Mouse (Mus musculus): Measurements from ENCODE around the gene Dlg1. TPM values are rescaled to one million over a fixed set of nuclear protein-coding genes. Genes with fewer than 3 reads are reported as not detected.
"Not testable (repeated sequence)": the region's sequence is repeated elsewhere in the genome, so short reads cannot be mapped to it uniquely, and the experiment has no call there.

The Dlg1 gene
- polyA plus RNA-seq, 1 experiment, result 12.9 TPM

GRCm38 (mm10) chr16:31697341-31697740, 34.1 kb downstream of the Dlg1 start:
- TF ChIP-seq CTCF (IDR thresholded peaks at IDR 0.05; ENCODE audit: control insufficient read depth, insufficient read depth, insufficient replicate concordance, low read depth, low read length) (no peak), POLR2A (IDR thresholded peaks at IDR 0.05; ENCODE audit: control insufficient read depth, low read depth, low read length) (no peak)
- H3K36me3 ChIP-seq (ENCODE audit: control insufficient read depth, insufficient read depth, low read length), result no peaks in the 10 kb centered on the region
- H3K27me3 ChIP-seq (ENCODE audit: control insufficient read depth, insufficient read depth, low read length), result no peaks in the 10 kb centered on the region
- H3K27ac ChIP-seq (ENCODE audit: control insufficient read depth, insufficient read depth, low read depth, low read length), result no peak overlapping the region
- no peak overlapping the region for H3K4me3 ChIP-seq (ENCODE audit: control insufficient read depth, low read depth, low read length)
- H3K4me1 ChIP-seq (ENCODE audit: control insufficient read depth, insufficient read depth, low read length), result no peaks in the 10 kb centered on the region

- H3K27me3 ChIP-seq (ENCODE audit: control insufficient read depth, insufficient read depth, low read length), result no peaks in the 10 kb centered on the region
- H3K36me3 ChIP-seq (ENCODE audit: control insufficient read depth, insufficient read depth, low read length), result no peaks in the 10 kb centered on the region
- no peak for TF ChIP-seq POLR2A (IDR thresholded peaks at IDR 0.05; ENCODE audit: control insufficient read depth, low read depth, low read length)
- TF ChIP-seq CTCF (IDR thresholded peaks at IDR 0.05; ENCODE audit: control insufficient read depth, insufficient read depth, insufficient replicate concordance, low read depth, low read length), result no peak
- no peak overlapping the region for H3K27ac ChIP-seq (ENCODE audit: control insufficient read depth, insufficient read depth, low read depth, low read length)
- H3K4me1 ChIP-seq (ENCODE audit: control insufficient read depth, insufficient read depth, low read length), result no peaks in the 10 kb centered on the region
- H3K4me3 ChIP-seq (ENCODE audit: control insufficient read depth, low read depth, low read length), result no peak overlapping the region
These were observed 42.0 kb downstream of the Dlg1 start for GRCm38 (mm10) chr16:31705213-31705612.

- Histone ChIP-seq H3K4me3 (ENCODE audit: control insufficient read depth, low read depth, low read length) (no peak overlapping the region), H3K36me3 (ENCODE audit: control insufficient read depth, insufficient read depth, low read length) (no peaks in the 10 kb centered on the region)
- TF ChIP-seq POLR2A (IDR thresholded peaks at IDR 0.05; ENCODE audit: control insufficient read depth, low read depth, low read length) (no peak), CTCF (IDR thresholded peaks at IDR 0.05; ENCODE audit: control insufficient read depth, insufficient read depth, insufficient replicate concordance, low read depth, low read length) (no peak)
These were observed 42.7 kb downstream of the Dlg1 start for GRCm38 (mm10) chr16:31705904-31706303.

GRCm38 (mm10) chr16:31707326-31707725, 44.1 kb downstream of the Dlg1 start:
- TF ChIP-seq POLR2A (IDR thresholded peaks at IDR 0.05; ENCODE audit: control insufficient read depth, low read depth, low read length), result no peak
- TF ChIP-seq CTCF (IDR thresholded peaks at IDR 0.05; ENCODE audit: control insufficient read depth, insufficient read depth, insufficient replicate concordance, low read depth, low read length), result no peak
- H3K27me3 ChIP-seq (ENCODE audit: control insufficient read depth, insufficient read depth, low read length), result no peaks in the 10 kb centered on the region
- H3K4me1 ChIP-seq (ENCODE audit: control insufficient read depth, insufficient read depth, low read length), result no peaks in the 10 kb centered on the region
- no peak overlapping the region for H3K4me3 ChIP-seq (ENCODE audit: control insufficient read depth, low read depth, low read length)
- H3K27ac ChIP-seq (ENCODE audit: control insufficient read depth, insufficient read depth, low read depth, low read length), result no peak overlapping the region
- H3K36me3 ChIP-seq (ENCODE audit: control insufficient read depth, insufficient read depth, low read length), result no peaks in the 10 kb centered on the region

More at GRCm38 (mm10) chr16:31705904-31706303, 42.7 kb downstream of the Dlg1 start:
- H3K27me3 ChIP-seq (ENCODE audit: control insufficient read depth, insufficient read depth, low read length), result no peaks in the 10 kb centered on the region
- H3K27ac ChIP-seq (ENCODE audit: control insufficient read depth, insufficient read depth, low read depth, low read length), result no peak overlapping the region
- no peaks in the 10 kb centered on the region for H3K4me1 ChIP-seq (ENCODE audit: control insufficient read depth, insufficient read depth, low read length)

DNA sequence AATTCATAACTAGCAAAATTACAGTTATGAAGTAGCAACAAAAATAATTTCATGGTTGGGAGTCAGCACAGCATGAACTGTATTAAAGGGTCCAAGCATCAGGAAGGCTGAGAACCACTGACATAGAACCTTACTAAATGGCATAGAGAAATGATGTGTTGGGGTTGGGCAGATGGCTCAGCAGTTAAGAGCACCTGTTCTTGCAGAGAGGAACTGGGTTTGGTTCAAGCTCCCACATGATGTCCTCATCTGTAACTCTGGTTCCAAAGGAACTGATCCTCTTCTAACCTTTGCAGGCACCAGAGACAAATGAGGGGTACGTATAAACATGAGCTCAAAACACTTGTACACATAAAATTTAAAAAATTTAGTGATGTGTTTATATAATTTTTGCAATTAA, 59.7 kb downstream of the Dlg1 start:
- TF ChIP-seq CTCF (IDR thresholded peaks at IDR 0.05; ENCODE audit: control insufficient read depth, insufficient read depth, insufficient replicate concordance, low read depth, low read length) (no peak), POLR2A (IDR thresholded peaks at IDR 0.05; ENCODE audit: control insufficient read depth, low read depth, low read length) (no peak)
- no peak overlapping the region for H3K27ac ChIP-seq (ENCODE audit: control insufficient read depth, insufficient read depth, low read depth, low read length)
- H3K27me3 ChIP-seq (ENCODE audit: control insufficient read depth, insufficient read depth, low read length), result no peaks in the 10 kb centered on the region
- H3K4me3 ChIP-seq (ENCODE audit: control insufficient read depth, low read depth, low read length), result no peak overlapping the region
- no peaks in the 10 kb centered on the region for H3K36me3 ChIP-seq (ENCODE audit: control insufficient read depth, insufficient read depth, low read length)
- no peaks in the 10 kb centered on the region for H3K4me1 ChIP-seq (ENCODE audit: control insufficient read depth, insufficient read depth, low read length)

- no peak for TF ChIP-seq CTCF (IDR thresholded peaks at IDR 0.05; ENCODE audit: control insufficient read depth, insufficient read depth, insufficient replicate concordance, low read depth, low read length)
- H3K4me3 ChIP-seq (ENCODE audit: control insufficient read depth, low read depth, low read length), result no peak overlapping the region
- no peaks in the 10 kb centered on the region for H3K27me3 ChIP-seq (ENCODE audit: control insufficient read depth, insufficient read depth, low read length)
- no peaks in the 10 kb centered on the region for H3K36me3 ChIP-seq (ENCODE audit: control insufficient read depth, insufficient read depth, low read length)
- no peaks in the 10 kb centered on the region for H3K4me1 ChIP-seq (ENCODE audit: control insufficient read depth, insufficient read depth, low read length)
- H3K27ac ChIP-seq (ENCODE audit: control insufficient read depth, insufficient read depth, low read depth, low read length), result no peak overlapping the region
These were observed 60.9 kb downstream of the Dlg1 start for GRCm38 (mm10) chr16:31724121-31724520.

- no peaks in the 10 kb centered on the region for H3K27me3 ChIP-seq (ENCODE audit: control insufficient read depth, insufficient read depth, low read length)
- H3K4me3 ChIP-seq (ENCODE audit: control insufficient read depth, low read depth, low read length), result no peak overlapping the region
- no peaks in the 10 kb centered on the region for H3K36me3 ChIP-seq (ENCODE audit: control insufficient read depth, insufficient read depth, low read length)
- no peak overlapping the region for H3K27ac ChIP-seq (ENCODE audit: control insufficient read depth, insufficient read depth, low read depth, low read length)
- TF ChIP-seq POLR2A (IDR thresholded peaks at IDR 0.05; ENCODE audit: control insufficient read depth, low read depth, low read length) (no peak), CTCF (IDR thresholded peaks at IDR 0.05; ENCODE audit: control insufficient read depth, insufficient read depth, insufficient replicate concordance, low read depth, low read length) (no peak)
- H3K4me1 ChIP-seq (ENCODE audit: control insufficient read depth, insufficient read depth, low read length), result no peaks in the 10 kb centered on the region
These were observed 61.6 kb downstream of the Dlg1 start for GRCm38 (mm10) chr16:31724818-31725217.

GRCm38 (mm10) chr16:31730971-31731370, 67.7 kb downstream of the Dlg1 start:
- H3K27ac ChIP-seq (ENCODE audit: control insufficient read depth, insufficient read depth, low read depth, low read length); H3K27me3 ChIP-seq (ENCODE audit: control insufficient read depth, insufficient read depth, low read length); H3K4me3 ChIP-seq (ENCODE audit: control insufficient read depth, low read depth, low read length); H3K36me3 ChIP-seq (ENCODE audit: control insufficient read depth, insufficient read depth, low read length); H3K4me1 ChIP-seq (ENCODE audit: control insufficient read depth, insufficient read depth, low read length): not testable (repeated sequence)
